Mouse (Mus musculus): ENCODE results near the gene Pld6. TPM values are rescaled to one million over a fixed set of nuclear protein-coding genes. Genes with fewer than 3 reads are reported as not detected.
A peak's percentile ranks its signal among the peaks of the same experiment; 100 is the strongest.

The Pld6 gene
- polyA plus RNA-seq, 1 experiment from 2014 or later = 7.3 TPM

- H3K9me3 ChIP-seq (ENCODE audit: low read length) = no peaks in the 10 kb centered on the region
- TF ChIP-seq CTCF (IDR thresholded peaks at IDR 0.05) = no peak
- no peak for TF ChIP-seq EP300 (IDR thresholded peaks at IDR 0.05)
- ATAC-seq = no peak
- H3K9ac ChIP-seq (replicated peaks; ENCODE audit: low read depth) = no peak overlapping the region
- H3K27me3 ChIP-seq (replicated peaks; ENCODE audit: insufficient read depth, low read length) = no peaks in the 10 kb centered on the region
- peaks cover 7% of the 10 kb centered on the region; the same call in 1 of the 2 replicates for H3K36me3 ChIP-seq (ENCODE audit: insufficient read depth, low read length)
- no peak overlapping the region for H3K4me3 ChIP-seq (ENCODE audit: low read depth, low read length)
- WGBS = 61% methylated on average over 3 of the region's 3 CpGs
- DNase-seq (ENCODE audit: low spot score) = no peak
- H3K27ac ChIP-seq (ENCODE audit: low read length) = no peak overlapping the region
- H3K4me1 ChIP-seq (ENCODE audit: insufficient read depth, low read depth, low read length) = peaks cover 6% of the 10 kb centered on the region; the same call in 1 of the 2 replicates
- H3K4me2 ChIP-seq (replicated peaks; ENCODE audit: low read depth, low read length) = no peak overlapping the region
Measured at GRCm38 (mm10) chr11:59813276-59813675, 25.8 kb upstream of the Pld6 start.

GRCm38 (mm10) chr11:59811211-59811610 lies 23.8 kb upstream of the Pld6 start:
- Histone ChIP-seq H3K36me3 (ENCODE audit: insufficient read depth, low read length) (no peaks in the 10 kb centered on the region), H3K27ac (ENCODE audit: low read length) (no peak overlapping the region), H3K9me3 (ENCODE audit: low read length) (no peaks in the 10 kb centered on the region), H3K4me1 (ENCODE audit: insufficient read depth, low read depth, low read length) (peaks cover 6% of the 10 kb centered on the region; the same call in 1 of the 2 replicates), H3K9ac (replicated peaks; ENCODE audit: low read depth) (no peak overlapping the region), H3K4me2 (replicated peaks; ENCODE audit: low read depth, low read length) (0 out of 2 replicates have a peak overlapping the region, but pooled peaks have one; percentile 25), H3K27me3 (replicated peaks; ENCODE audit: insufficient read depth, low read length) (no peaks in the 10 kb centered on the region), H3K4me3 (ENCODE audit: low read depth, low read length) (no peak overlapping the region)
- DNase-seq (ENCODE audit: low spot score) = peak; percentile 16
- 32% methylated on average over 4 of the region's 4 CpGs for WGBS
- TF ChIP-seq EP300 (IDR thresholded peaks at IDR 0.05) (no peak), CTCF (IDR thresholded peaks at IDR 0.05) (no peak)
- ATAC-seq = no peak

- TF ChIP-seq CTCF (IDR thresholded peaks at IDR 0.05) (no peak), EP300 (IDR thresholded peaks at IDR 0.05) (no peak; the same call in 1 of the 2 replicates)
- ATAC-seq (no peak), DNase-seq (ENCODE audit: low spot score) (no peak)
- Histone ChIP-seq H3K4me1 (ENCODE audit: insufficient read depth, low read depth, low read length) (peaks cover 6% of the 10 kb centered on the region; the same call in 1 of the 2 replicates), H3K9me3 (ENCODE audit: low read length) (no peaks in the 10 kb centered on the region), H3K4me3 (ENCODE audit: low read depth, low read length) (peak overlapping the region; percentile 86), H3K27ac (ENCODE audit: low read length) (peak overlapping the region; percentile 98), H3K36me3 (ENCODE audit: insufficient read depth, low read length) (no peaks in the 10 kb centered on the region), H3K9ac (replicated peaks; ENCODE audit: low read depth) (peak overlapping the region; percentile 99), H3K4me2 (replicated peaks; ENCODE audit: low read depth, low read length) (peak overlapping the region; percentile 61), H3K27me3 (replicated peaks; ENCODE audit: insufficient read depth, low read length) (no peaks in the 10 kb centered on the region)
- 43% methylated on average over 14 of the region's 14 CpGs for WGBS
Measured at GRCm38 (mm10) chr11:59810480-59811158, 23.2 kb upstream of the Pld6 start.

- ATAC-seq (peak; percentile 93), DNase-seq (ENCODE audit: low spot score) (peak; percentile 97)
- peak; percentile 76 for TF ChIP-seq CTCF (IDR thresholded peaks at IDR 0.05)
- TF ChIP-seq EP300 (IDR thresholded peaks at IDR 0.05) = peak; percentile 59
- Histone ChIP-seq H3K9ac (replicated peaks; ENCODE audit: low read depth) (peak within 1 kb of the TSS; percentile 99), H3K4me3 (ENCODE audit: low read depth, low read length) (peak within 1 kb of the TSS; percentile 86), H3K36me3 (ENCODE audit: insufficient read depth, low read length) (no peaks in the 10 kb centered on the region), H3K27ac (ENCODE audit: low read length) (peak within 1 kb of the TSS; percentile 98), H3K27me3 (replicated peaks; ENCODE audit: insufficient read depth, low read length) (no peaks in the 10 kb centered on the region), H3K4me1 (ENCODE audit: insufficient read depth, low read depth, low read length) (peaks cover 6% of the 10 kb centered on the region; the same call in 1 of the 2 replicates), H3K9me3 (ENCODE audit: low read length) (no peaks in the 10 kb centered on the region), H3K4me2 (replicated peaks; ENCODE audit: low read depth, low read length) (peak within 1 kb of the TSS; percentile 61)
- WGBS = under 1% methylated on average over 50 of the region's 52 CpGs
Measured at GRCm38 (mm10) chr11:59809670-59810474, 22.4 kb upstream of the Pld6 start, which contains the start of gene Flcn. Gene Flcn, minus strand, starts transcription at chr11:59810016.

- H3K4me1 ChIP-seq (ENCODE audit: insufficient read depth, low read depth, low read length) = peaks cover 6% of the 10 kb centered on the region; the same call in 1 of the 2 replicates
- H3K9ac ChIP-seq (replicated peaks; ENCODE audit: low read depth) = peak overlapping the region; percentile 99
- DNase-seq (ENCODE audit: low spot score) (peak; percentile 96), ATAC-seq (peak; percentile 77)
- WGBS = 0% methylated on average over 15 of the region's 15 CpGs
- peak overlapping the region; percentile 98 for H3K27ac ChIP-seq (ENCODE audit: low read length)
- 0 out of 2 replicates have a peak, but pooled peaks cover 4% of the 10 kb centered on the region for H3K36me3 ChIP-seq (ENCODE audit: insufficient read depth, low read length)
- no peaks in the 10 kb centered on the region for H3K9me3 ChIP-seq (ENCODE audit: low read length)
- H3K27me3 ChIP-seq (replicated peaks; ENCODE audit: insufficient read depth, low read length) = no peaks in the 10 kb centered on the region
- H3K4me2 ChIP-seq (replicated peaks; ENCODE audit: low read depth, low read length) = peak overlapping the region; percentile 61
- TF ChIP-seq CTCF (IDR thresholded peaks at IDR 0.05) (no peak), EP300 (IDR thresholded peaks at IDR 0.05) (no peak)
- peak overlapping the region; percentile 86 for H3K4me3 ChIP-seq (ENCODE audit: low read depth, low read length)
Measured at GRCm38 (mm10) chr11:59809071-59809669, 21.7 kb upstream of the Pld6 start.
